Mouse (Mus musculus) thymus, adult 2 months (tissue): Measurements from ENCODE around the gene Gm20388.

Source experiments
- CTCF ChIP-seq: fragments of 200-500 bp; IDR thresholded peaks from 2 replicates; pipeline ENCODE4 v1.5.1; 2012; ENCODE audit warnings: mild to moderate bottlenecking, control low read depth, low read length, moderate library complexity, borderline replicate concordance; ENCODE audit not compliant: control insufficient read depth, poor library complexity, insufficient read depth; ENCODE audit errors: extremely low read depth
- POLR2A ChIP-seq: fragments of 200-500 bp; IDR thresholded peaks from 2 replicates; pipeline ENCODE4 v1.6.1; 2012; ENCODE audit warnings: mild to moderate bottlenecking, low read length, control low read depth, moderate library complexity; ENCODE audit not compliant: control insufficient read depth, poor library complexity, insufficient read depth; ENCODE audit errors: extremely low read depth

GRCm38 (mm10) chr8:120668374-120668905, 757.8 kb downstream of the Gm20388 start, which contains the start of gene Emc8:
- TF ChIP-seq CTCF (no peak), POLR2A (no peak)
